Mouse (Mus musculus): ENCODE measurements around the gene Tmcc2.

DNA sequence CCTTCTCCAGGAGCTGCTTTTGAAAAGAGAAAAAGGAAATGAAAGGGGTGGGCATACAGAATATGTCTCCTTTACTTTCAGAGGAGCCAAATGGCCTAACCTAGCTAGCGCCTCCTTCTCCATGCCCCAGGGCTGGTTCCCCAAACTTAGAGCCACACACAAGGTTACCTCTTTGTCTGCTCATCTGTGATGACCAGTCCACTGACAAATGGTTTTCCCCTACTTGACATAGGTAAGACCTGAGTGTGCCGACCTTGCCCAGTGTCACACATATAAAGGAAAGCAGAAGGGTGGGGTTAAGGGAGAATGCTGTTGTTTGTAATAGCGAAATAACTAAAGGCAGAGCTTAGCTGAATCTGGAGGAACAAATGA, 16.2 kb downstream of the Tmcc2 start:
- TF ChIP-seq POLR2A (IDR thresholded peaks at IDR 0.05; ENCODE audit: low read depth, low read length) (no peak), CTCF (conservative IDR thresholded peaks at IDR 0.05; ENCODE audit: insufficient read depth, insufficient read length, low read depth, low read length) (no peak)

Measured in kidney, adult 2 months (tissue).